Mouse (Mus musculus) midbrain, postnatal 0 days (tissue): ENCODE data around the gene Ap3d1. TPM values are rescaled to one million over a fixed set of nuclear protein-coding genes. Genes with fewer than 3 reads are reported as not detected.

Source experiments
- ATAC-seq: fragments of 200-750 bp; cut with Nextera tagmentation; 2 replicates; pipeline ENCODE4 v1.8.0; 2017; ENCODE audit warnings: moderate number of reproducible peaks, mild to moderate bottlenecking, moderate TSS enrichment, moderate library complexity; ENCODE audit not compliant: low FRiP score
- DNase-seq: peaks from one replicate; pipeline ENCODE4 v3.0.0-alpha.2; 2015; ENCODE audit warnings: low spot score
- H3K27ac ChIP-seq: fragments of 300-500 bp; sonication (generic); 2 replicates; pipeline ENCODE4 v1.5.1; 2014; ENCODE audit warnings: low read depth, mild to moderate bottlenecking, low read length, mixed read lengths
- H3K27me3 ChIP-seq: fragments of 300-500 bp; sonication (generic); 2 replicates; pipeline ENCODE4 v1.6.1; 2014; ENCODE audit warnings: low read length, control low read depth, mixed read lengths; ENCODE audit not compliant: insufficient read depth
- H3K36me3 ChIP-seq: fragments of 300-500 bp; sonication (generic); 2 replicates; pipeline ENCODE4 v1.6.1; 2014; ENCODE audit warnings: low read length, control low read depth, mixed read lengths; ENCODE audit not compliant: insufficient read depth
- H3K4me1 ChIP-seq: fragments of 300-500 bp; sonication (generic); 2 replicates; pipeline ENCODE4 v1.6.1; 2014; ENCODE audit warnings: mild to moderate bottlenecking, control low read depth, antibody characterized with exemption, low read length, mixed read lengths; ENCODE audit not compliant: insufficient read depth
- H3K4me2 ChIP-seq: fragments of 300-500 bp; sonication (generic); 2 replicates; pipeline ENCODE4 v1.6.1; 2014; ENCODE audit warnings: low read depth, mild to moderate bottlenecking, low read length, mixed read lengths; ENCODE audit not compliant: poor library complexity, severe bottlenecking
- H3K4me3 ChIP-seq: fragments of 300-500 bp; sonication (generic); 2 replicates; pipeline ENCODE4 v1.5.1; 2014; ENCODE audit warnings: low read depth, mild to moderate bottlenecking, low read length, moderate library complexity
- H3K9ac ChIP-seq: fragments of 300-500 bp; sonication (generic); replicated peaks from 2 replicates; pipeline ENCODE4 v1.6.1; 2014; ENCODE audit warnings: mild to moderate bottlenecking, low read length, moderate library complexity, mixed read lengths; ENCODE audit not compliant: poor library complexity, severe bottlenecking
- H3K9me3 ChIP-seq: fragments of 300-500 bp; sonication (generic); 2 replicates; pipeline ENCODE4 v1.6.1; 2016; ENCODE audit warnings: low read length, control low read depth
- CTCF ChIP-seq: IDR thresholded peaks from 2 replicates; pipeline ENCODE4 v1.5.1; 2016; ENCODE audit warnings: antibody characterized with exemption, mild to moderate bottlenecking
- WGBS: fragments of 180-500 bp; shearing (Covaris S2); extraction: QIAGEN DNeasy Blood & Tissue Kit; methylation state at CpG from one replicate; pipeline ENCODE4 v1.1.7; 2014; 5-methylcytosine and 5-hydroxymethylcytosine counted together
- polyA plus RNA-seq: library from polyadenylated mRNA; unstranded; fragments of >200 nt; fragmentation: Nextera tagmentation; extraction: Ambion mirVana; gene quantifications from 2 replicates; pipeline ENCODE4 v1.2.1, GENCODE M21; 2015
- total RNA-seq: library from RNA; depleted of rRNA; stranded (reverse); fragments of >200 nt; gene quantifications from 2 replicates; pipeline ENCODE4 v1.2.3, GENCODE M21; 2014

Gene Ap3d1
- total and polyA plus RNA-seq, 2 experiments from 2014 or later: 105 to 183 TPM

- TF ChIP-seq CTCF: no peak
- Histone ChIP-seq H3K36me3 (peaks cover 5% of the 10 kb centered on the region), H3K27ac (no peak overlapping the region), H3K9me3 (no peaks in the 10 kb centered on the region), H3K4me2 (no peak overlapping the region), H3K4me1 (peaks cover 5% of the 10 kb centered on the region; the same call in 1 of the 2 replicates), H3K27me3 (no peaks in the 10 kb centered on the region), H3K9ac (no peak overlapping the region), H3K4me3 (no peak overlapping the region)
- 75% methylated on average over 11 of the region's 12 CpGs for WGBS
- ATAC-seq: no peak
- no peak for DNase-seq
Observed at GRCm38 (mm10) chr10:80696502-80697392, 45.3 kb downstream of the Ap3d1 start.

DNA sequence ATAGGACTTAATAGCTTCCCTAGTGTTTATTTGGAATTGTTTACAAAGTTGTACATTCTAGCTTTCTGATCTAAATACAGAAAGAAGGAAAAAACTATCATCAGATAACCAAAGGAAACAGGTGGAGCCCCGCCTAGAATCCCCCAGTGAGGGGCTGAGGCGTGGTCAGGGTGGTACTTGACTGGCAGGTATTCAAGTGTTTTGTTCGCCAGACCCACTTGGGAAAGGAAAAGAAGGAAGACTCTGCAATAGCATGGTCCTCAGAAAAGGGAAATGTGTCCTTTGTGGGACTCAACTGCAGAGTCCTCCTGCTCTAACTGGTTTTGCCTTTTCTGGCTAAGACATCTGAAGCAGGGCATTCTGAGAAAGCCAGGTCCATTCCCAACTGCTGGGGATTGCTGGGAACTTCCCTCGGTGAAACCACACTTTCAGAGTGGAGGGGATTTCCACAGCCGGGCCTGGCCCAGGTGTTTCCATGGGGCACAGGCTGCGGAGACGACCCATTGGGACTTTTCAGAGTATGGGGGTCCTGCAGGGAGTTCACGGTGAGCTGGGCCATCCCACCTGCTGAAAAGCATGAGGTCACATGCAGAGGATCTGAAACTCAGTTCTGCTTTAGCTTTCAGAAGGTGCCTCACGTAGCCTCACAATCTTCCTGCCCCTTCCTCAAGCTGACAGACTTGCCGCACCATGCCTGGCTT lies 46.1 kb downstream of the Ap3d1 start:
- H3K27ac ChIP-seq: no peak overlapping the region
- H3K27me3 ChIP-seq: no peaks in the 10 kb centered on the region
- ATAC-seq (no peak), DNase-seq (no peak)
- no peaks in the 10 kb centered on the region for H3K9me3 ChIP-seq
- H3K9ac ChIP-seq: no peak overlapping the region
- no peak for TF ChIP-seq CTCF
- WGBS: 72% methylated on average over 10 of the region's 10 CpGs
- no peak overlapping the region for H3K4me2 ChIP-seq
- peaks cover 11% of the 10 kb centered on the region for H3K36me3 ChIP-seq
- no peak overlapping the region for H3K4me3 ChIP-seq
- H3K4me1 ChIP-seq: peaks cover 5% of the 10 kb centered on the region; the same call in 1 of the 2 replicates

DNA sequence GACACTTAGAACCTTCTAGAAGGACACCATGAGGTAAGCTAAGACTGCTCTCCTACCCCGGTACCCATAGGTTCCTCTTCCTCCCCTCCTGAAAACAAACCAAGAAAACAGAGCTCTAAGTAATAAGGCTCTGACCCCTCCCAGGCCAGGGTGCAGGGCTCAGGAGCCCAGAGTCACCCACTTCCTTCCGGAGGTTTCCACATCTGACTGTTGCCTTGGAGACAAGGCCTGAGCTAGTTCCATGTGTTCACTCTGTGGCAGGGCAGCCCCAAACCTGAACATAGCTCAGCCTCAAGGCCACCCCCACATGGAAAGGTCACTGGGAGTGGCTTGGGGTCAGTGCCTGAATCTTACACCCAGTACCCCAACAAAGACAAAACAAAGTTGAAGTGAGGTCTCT lies 46.9 kb downstream of the Ap3d1 start:
- H3K27ac ChIP-seq: no peak overlapping the region
- peaks cover 17% of the 10 kb centered on the region for H3K36me3 ChIP-seq
- H3K4me3 ChIP-seq: no peak overlapping the region
- H3K4me1 ChIP-seq: peaks cover 4% of the 10 kb centered on the region; the same call in 1 of the 2 replicates
- no peaks in the 10 kb centered on the region for H3K9me3 ChIP-seq
- TF ChIP-seq CTCF: no peak
- ATAC-seq: no peak
- DNase-seq: no peak
- no peak overlapping the region for H3K9ac ChIP-seq
- 83% methylated on average over 2 of the region's 2 CpGs for WGBS
- H3K27me3 ChIP-seq: no peaks in the 10 kb centered on the region
- no peak overlapping the region for H3K4me2 ChIP-seq

GRCm38 (mm10) chr10:80694159-80694938 lies 47.7 kb downstream of the Ap3d1 start:
- DNase-seq: no peak
- 91% methylated on average over 13 of the region's 13 CpGs for WGBS
- Histone ChIP-seq H3K27me3 (no peaks in the 10 kb centered on the region), H3K27ac (no peak overlapping the region), H3K9me3 (no peaks in the 10 kb centered on the region), H3K9ac (no peak overlapping the region), H3K4me1 (no peaks in the 10 kb centered on the region; the same call in 1 of the 2 replicates), H3K4me3 (no peak overlapping the region), H3K4me2 (no peak overlapping the region), H3K36me3 (peaks cover 25% of the 10 kb centered on the region)
- no peak for TF ChIP-seq CTCF
- ATAC-seq: no peak

- H3K9me3 ChIP-seq: no peaks in the 10 kb centered on the region
- H3K27me3 ChIP-seq: no peaks in the 10 kb centered on the region
- no peak overlapping the region for H3K4me2 ChIP-seq
- H3K36me3 ChIP-seq: peaks cover 27% of the 10 kb centered on the region
- DNase-seq (no peak), ATAC-seq (no peak)
- H3K9ac ChIP-seq: no peak overlapping the region
- H3K4me1 ChIP-seq: no peaks in the 10 kb centered on the region; the same call in 1 of the 2 replicates
- no peak overlapping the region for H3K4me3 ChIP-seq
- WGBS: 92% methylated on average over 12 of the region's 12 CpGs
- no peak overlapping the region for H3K27ac ChIP-seq
- no peak for TF ChIP-seq CTCF
Observed at GRCm38 (mm10) chr10:80693401-80694045, 48.5 kb downstream of the Ap3d1 start.
